8 mouse cellular contexts compared by ENCODE assay signal in the genomic region with DNA sequence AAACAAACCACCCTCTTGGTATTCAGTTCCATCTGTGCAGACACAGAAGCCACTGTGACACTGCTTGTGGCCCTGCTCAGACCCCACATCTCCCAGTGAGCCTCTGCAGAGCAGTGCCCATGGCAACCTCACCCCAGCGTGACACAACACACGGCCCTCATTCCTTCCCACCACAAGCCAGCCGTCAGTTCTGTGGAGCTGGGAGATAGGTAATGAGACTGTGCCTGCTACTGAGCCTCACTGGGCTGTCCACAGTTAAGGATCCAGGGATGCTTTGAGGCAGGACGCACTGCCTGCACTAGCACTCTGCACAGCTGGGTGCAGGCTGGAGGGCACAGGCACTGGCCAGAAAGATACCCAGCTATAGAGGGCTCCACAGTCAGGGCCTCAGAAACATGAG. TPM values are rescaled to one million over a fixed set of nuclear protein-coding genes. Genes with fewer than 3 reads are reported as not detected.
DNase-seq lines count a peak whose midpoint lies in the region; ATAC-seq and TF ChIP-seq lines count a peak whose summit lies in the region.

No protein-coding gene starts in this region.

- WGBS in heart, embryonic 15.5 days = 39% methylated on average over 4 of the region's 4 CpGs
- WGBS in heart, embryonic 11.5 days (ENCODE audit: insufficient replicate concordance) = 36% methylated on average over 4 of the region's 4 CpGs
- WGBS in liver, postnatal 0 days (ENCODE audit: insufficient replicate concordance) = 34% methylated on average over 4 of the region's 4 CpGs

- TF ChIP-seq CTCF in liver, postnatal 0 days (IDR thresholded peaks at IDR 0.05; ENCODE audit: low read depth) = no peak

- no peak overlapping the region for H3K4me2 ChIP-seq in heart, embryonic 15.5 days
- H3K4me2 ChIP-seq in heart, embryonic 11.5 days = no peak overlapping the region
- no peak overlapping the region for H3K4me2 ChIP-seq in liver, postnatal 0 days (ENCODE audit: low read depth, low read length)

- H3K36me3 ChIP-seq in heart, embryonic 15.5 days = no peaks in the 10 kb centered on the region
- no peaks in the 10 kb centered on the region for H3K36me3 ChIP-seq in heart, embryonic 11.5 days (ENCODE audit: control insufficient read depth, insufficient read depth, low read length)
- no peaks in the 10 kb centered on the region for H3K36me3 ChIP-seq in liver, postnatal 0 days (replicated peaks; ENCODE audit: insufficient read depth, low read length)

- H3K9me3 ChIP-seq in heart, embryonic 15.5 days (replicated peaks) = no peaks in the 10 kb centered on the region
- no peaks in the 10 kb centered on the region for H3K9me3 ChIP-seq in heart, embryonic 11.5 days (replicated peaks; ENCODE audit: control insufficient read depth, low read length)
- no peaks in the 10 kb centered on the region for H3K9me3 ChIP-seq in liver, postnatal 0 days (ENCODE audit: low read length)

- no peaks in the 10 kb centered on the region for H3K27me3 ChIP-seq in heart, embryonic 15.5 days
- no peaks in the 10 kb centered on the region for H3K27me3 ChIP-seq in heart, embryonic 11.5 days (ENCODE audit: control insufficient read depth, insufficient read depth, low read length)
- no peaks in the 10 kb centered on the region for H3K27me3 ChIP-seq in liver, postnatal 0 days (ENCODE audit: insufficient read depth, low read length)

- peaks cover 12% of the 10 kb centered on the region for H3K4me1 ChIP-seq in heart, embryonic 15.5 days (replicated peaks)
- H3K4me1 ChIP-seq in heart, embryonic 11.5 days (ENCODE audit: control insufficient read depth, insufficient read depth, low read length) = peaks cover 7% of the 10 kb centered on the region; the same call in 1 of the 2 replicates
- peaks cover 14% of the 10 kb centered on the region for H3K4me1 ChIP-seq in liver, postnatal 0 days (ENCODE audit: insufficient read depth)

- peak; percentile 35 for DNase-seq in thymus, postnatal 4 days
- no peak for DNase-seq in thymus, postnatal 10 days (ENCODE audit: low spot score in 2 of 2)
- no peak for DNase-seq in liver, postnatal 0 days
- no peak for DNase-seq in testis, postnatal 10 days (ENCODE audit: low spot score)
- no peak for DNase-seq in left cerebral cortex, postnatal 4 days
- no peak for DNase-seq in right cerebral cortex, postnatal 14 days

- ATAC-seq in heart, embryonic 15.5 days (replicated peaks; ENCODE audit: insufficient number of reproducible peaks, insufficient read depth, low FRiP score, low read depth) = no peak
- ATAC-seq in heart, embryonic 11.5 days (replicated peaks; ENCODE audit: insufficient number of reproducible peaks, low FRiP score, low TSS enrichment) = no peak
- ATAC-seq in liver, postnatal 0 days = 0 out of 2 replicates have a peak, but pooled peaks have one; percentile 24

- H3K9ac ChIP-seq in heart, embryonic 15.5 days = no peak overlapping the region
- H3K9ac ChIP-seq in heart, embryonic 11.5 days (ENCODE audit: low read depth, low read length) = no peak overlapping the region
- no peak overlapping the region for H3K9ac ChIP-seq in liver, postnatal 0 days (replicated peaks)

- peak overlapping the region; percentile 24; the same call in 1 of the 2 replicates for H3K27ac ChIP-seq in heart, embryonic 15.5 days
- no peak overlapping the region for H3K27ac ChIP-seq in heart, embryonic 11.5 days (ENCODE audit: low read depth, low read length)
- H3K27ac ChIP-seq in liver, postnatal 0 days (ENCODE audit: low read depth) = peak overlapping the region; percentile 80

- no peak for TF ChIP-seq EP300 in liver, postnatal 0 days (IDR thresholded peaks at IDR 0.05; ENCODE audit: low read depth)

- intact Hi-C loops in left cerebral cortex, postnatal 4 days (cut with DNase I) = no loop called here

- H3K4me3 ChIP-seq in heart, embryonic 15.5 days = no peak overlapping the region
- H3K4me3 ChIP-seq in heart, embryonic 11.5 days (ENCODE audit: low read depth, low read length) = no peak overlapping the region
- no peak overlapping the region for H3K4me3 ChIP-seq in liver, postnatal 0 days (ENCODE audit: low read depth, low read length)

RNA-seq across cellular contexts. Expression of a gene that starts 10.4 kb away (rescaled TPM):
- polyA plus RNA-seq in heart, embryonic 15.5 days (2015; fragmentation: Nextera tagmentation; extraction: Ambion mirVana) = 15.5 and 19.5 TPM in 2 replicates
- 19.3 and 21.9 TPM in 2 replicates for polyA plus RNA-seq in heart, embryonic 11.5 days (2014; fragmentation: Nextera tagmentation; extraction: Ambion mirVana)
- polyA plus RNA-seq in liver, postnatal 0 days (2015; fragmentation: Nextera tagmentation; extraction: Ambion mirVana) = 7.5 and 9.5 TPM in 2 replicates
- 10 to 100 TPM; 18.0 to 19.2 TPM for total RNA-seq in left cerebral cortex, postnatal 4 days (2021)

RNA-seq across cellular contexts. Expression of a gene that starts 27.0 kb away (rescaled TPM):
- polyA plus RNA-seq in heart, embryonic 15.5 days (2015; fragmentation: Nextera tagmentation; extraction: Ambion mirVana) = 1.5 and 5.4 TPM in 2 replicates
- polyA plus RNA-seq in heart, embryonic 11.5 days (2014; fragmentation: Nextera tagmentation; extraction: Ambion mirVana) = 0.57 and 0.72 TPM in 2 replicates
- polyA plus RNA-seq in liver, postnatal 0 days (2015; fragmentation: Nextera tagmentation; extraction: Ambion mirVana) = 0.09 and 0.11 TPM in 2 replicates
- total RNA-seq in left cerebral cortex, postnatal 4 days (2021) = 1 to 10 TPM; 3.0 to 3.2 TPM

RNA-seq across cellular contexts. Expression of a gene that starts 34.4 kb away (rescaled TPM):
- polyA plus RNA-seq in heart, embryonic 15.5 days (2015; fragmentation: Nextera tagmentation; extraction: Ambion mirVana) = 7.2 and 9.8 TPM in 2 replicates
- 6.3 and 7.2 TPM in 2 replicates for polyA plus RNA-seq in heart, embryonic 11.5 days (2014; fragmentation: Nextera tagmentation; extraction: Ambion mirVana)
- polyA plus RNA-seq in liver, postnatal 0 days (2015; fragmentation: Nextera tagmentation; extraction: Ambion mirVana) = 1.8 TPM in 2 replicates
- 10 to 100 TPM; 58.7 to 60.3 TPM for total RNA-seq in left cerebral cortex, postnatal 4 days (2021)

RNA-seq across cellular contexts. Expression of a gene that starts 44.8 kb away (rescaled TPM):
- 0.63 and 0.76 TPM in 2 replicates for polyA plus RNA-seq in heart, embryonic 15.5 days (2015; fragmentation: Nextera tagmentation; extraction: Ambion mirVana)
- polyA plus RNA-seq in heart, embryonic 11.5 days (2014; fragmentation: Nextera tagmentation; extraction: Ambion mirVana) = 0.17 and 0.21 TPM in 2 replicates
- polyA plus RNA-seq in liver, postnatal 0 days (2015; fragmentation: Nextera tagmentation; extraction: Ambion mirVana) = 1.9 and 2.0 TPM in 2 replicates
- not detected for total RNA-seq in left cerebral cortex, postnatal 4 days (2021)
